Mouse (Mus musculus) midbrain, postnatal 0 days (tissue): Measurements from ENCODE around the gene Psg18. TPM values are rescaled to one million over a fixed set of nuclear protein-coding genes. Genes with fewer than 3 reads are reported as not detected.
A peak's percentile ranks its signal among the peaks of the same experiment; 100 is the strongest.
"Not testable (repeated sequence)": the region's sequence is repeated elsewhere in the genome, so short reads cannot be mapped to it uniquely, and the experiment has no call there.

Source experiments
- ATAC-seq: fragments of 200-750 bp; cut with Nextera tagmentation; 2 replicates; pipeline ENCODE4 v1.8.0; 2017; ENCODE audit warnings: moderate number of reproducible peaks, mild to moderate bottlenecking, moderate TSS enrichment, moderate library complexity; ENCODE audit not compliant: low FRiP score
- DNase-seq: peaks from one replicate; pipeline ENCODE4 v3.0.0-alpha.2; 2015; ENCODE audit warnings: low spot score
- H3K27ac ChIP-seq: fragments of 300-500 bp; sonication (generic); 2 replicates; pipeline ENCODE4 v1.5.1; 2014; ENCODE audit warnings: low read depth, mild to moderate bottlenecking, low read length, mixed read lengths
- H3K27me3 ChIP-seq: fragments of 300-500 bp; sonication (generic); 2 replicates; pipeline ENCODE4 v1.6.1; 2014; ENCODE audit warnings: low read length, control low read depth, mixed read lengths; ENCODE audit not compliant: insufficient read depth
- H3K36me3 ChIP-seq: fragments of 300-500 bp; sonication (generic); 2 replicates; pipeline ENCODE4 v1.6.1; 2014; ENCODE audit warnings: low read length, control low read depth, mixed read lengths; ENCODE audit not compliant: insufficient read depth
- H3K4me1 ChIP-seq: fragments of 300-500 bp; sonication (generic); 2 replicates; pipeline ENCODE4 v1.6.1; 2014; ENCODE audit warnings: mild to moderate bottlenecking, control low read depth, antibody characterized with exemption, low read length, mixed read lengths; ENCODE audit not compliant: insufficient read depth
- H3K4me2 ChIP-seq: fragments of 300-500 bp; sonication (generic); 2 replicates; pipeline ENCODE4 v1.6.1; 2014; ENCODE audit warnings: low read depth, mild to moderate bottlenecking, low read length, mixed read lengths; ENCODE audit not compliant: poor library complexity, severe bottlenecking
- H3K4me3 ChIP-seq: fragments of 300-500 bp; sonication (generic); 2 replicates; pipeline ENCODE4 v1.5.1; 2014; ENCODE audit warnings: low read depth, mild to moderate bottlenecking, low read length, moderate library complexity
- H3K9ac ChIP-seq: fragments of 300-500 bp; sonication (generic); replicated peaks from 2 replicates; pipeline ENCODE4 v1.6.1; 2014; ENCODE audit warnings: mild to moderate bottlenecking, low read length, moderate library complexity, mixed read lengths; ENCODE audit not compliant: poor library complexity, severe bottlenecking
- H3K9me3 ChIP-seq: fragments of 300-500 bp; sonication (generic); 2 replicates; pipeline ENCODE4 v1.6.1; 2016; ENCODE audit warnings: low read length, control low read depth
- CTCF ChIP-seq: IDR thresholded peaks from 2 replicates; pipeline ENCODE4 v1.5.1; 2016; ENCODE audit warnings: antibody characterized with exemption, mild to moderate bottlenecking
- WGBS: fragments of 180-500 bp; shearing (Covaris S2); extraction: QIAGEN DNeasy Blood & Tissue Kit; methylation state at CpG from one replicate; pipeline ENCODE4 v1.1.7; 2014; 5-methylcytosine and 5-hydroxymethylcytosine counted together
- polyA plus RNA-seq: library from polyadenylated mRNA; unstranded; fragments of >200 nt; fragmentation: Nextera tagmentation; extraction: Ambion mirVana; gene quantifications from 2 replicates; pipeline ENCODE4 v1.2.1, GENCODE M21; 2015
- total RNA-seq: library from RNA; depleted of rRNA; stranded (reverse); fragments of >200 nt; gene quantifications from 2 replicates; pipeline ENCODE4 v1.2.3, GENCODE M21; 2014; rRNA removed

The Psg18 gene
- total RNA-seq: not detected in 2 replicates
- not detected in 2 replicates for polyA plus RNA-seq

DNA sequence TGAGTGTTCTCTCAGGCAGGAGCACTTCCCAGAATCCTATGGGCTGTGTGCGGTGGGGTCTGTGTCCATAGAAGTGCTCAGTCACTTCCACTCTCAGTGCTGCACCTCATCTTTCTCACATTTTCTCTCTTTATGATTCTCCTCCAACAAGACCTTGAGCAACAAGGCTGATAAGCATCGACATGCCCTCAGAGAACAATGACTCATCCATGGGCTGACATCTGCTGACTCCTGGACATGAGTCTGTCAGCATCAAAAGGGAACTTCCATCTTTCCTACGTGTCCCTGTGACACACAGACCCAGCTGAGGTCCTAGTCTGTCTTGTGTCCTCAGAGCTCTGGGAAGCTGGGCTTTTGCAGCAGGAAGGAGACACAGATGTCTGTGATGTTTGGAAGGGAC lies at the start of gene Psg18:
TSS of gene Psg18 (minus strand) at position 101 of the 400 bp plus-strand sequence.
- H3K4me3 ChIP-seq, H3K9me3 ChIP-seq, H3K27ac ChIP-seq, H3K27me3 ChIP-seq, H3K4me1 ChIP-seq, H3K9ac ChIP-seq, H3K4me2 ChIP-seq, DNase-seq, H3K36me3 ChIP-seq, ATAC-seq: not testable (repeated sequence)
- 67% methylated on average over 3 of the region's 3 CpGs for WGBS

DNA sequence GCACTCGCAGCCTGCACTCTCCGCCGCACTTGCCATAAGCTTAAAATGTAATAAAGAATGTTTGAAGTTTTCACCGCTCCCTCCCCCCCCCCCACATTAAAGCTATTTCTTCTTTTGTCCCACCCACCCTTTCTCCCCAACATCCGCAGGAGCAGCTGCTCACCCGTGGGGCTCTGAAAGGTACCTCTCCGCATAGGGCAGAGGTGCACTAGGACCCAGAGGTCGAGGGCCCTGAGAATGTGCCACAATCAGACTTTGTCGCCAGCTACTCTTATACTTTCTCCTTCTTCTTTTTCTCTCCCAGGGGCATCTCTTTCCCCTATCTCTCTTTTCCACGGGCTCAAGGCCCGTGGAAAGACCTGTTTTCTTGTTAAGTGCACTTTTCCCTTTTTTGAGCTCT lies 48.6 kb upstream of the Psg18 start:
- no peak overlapping the region for H3K27ac ChIP-seq
- DNase-seq: no peak
- H3K9ac ChIP-seq: no peak overlapping the region
- peak overlapping the region; percentile 25 for H3K4me3 ChIP-seq
- no peaks in the 10 kb centered on the region for H3K27me3 ChIP-seq
- no peak overlapping the region for H3K4me2 ChIP-seq
- peaks cover 17% of the 10 kb centered on the region; the same call in 1 of the 2 replicates for H3K9me3 ChIP-seq
- no peaks in the 10 kb centered on the region for H3K36me3 ChIP-seq
- H3K4me1 ChIP-seq: no peaks in the 10 kb centered on the region
- WGBS: 42% methylated on average over 11 of the region's 11 CpGs
- TF ChIP-seq CTCF: no peak
- 0 out of 2 replicates have a peak, but pooled peaks have one; percentile 52 for ATAC-seq

DNA sequence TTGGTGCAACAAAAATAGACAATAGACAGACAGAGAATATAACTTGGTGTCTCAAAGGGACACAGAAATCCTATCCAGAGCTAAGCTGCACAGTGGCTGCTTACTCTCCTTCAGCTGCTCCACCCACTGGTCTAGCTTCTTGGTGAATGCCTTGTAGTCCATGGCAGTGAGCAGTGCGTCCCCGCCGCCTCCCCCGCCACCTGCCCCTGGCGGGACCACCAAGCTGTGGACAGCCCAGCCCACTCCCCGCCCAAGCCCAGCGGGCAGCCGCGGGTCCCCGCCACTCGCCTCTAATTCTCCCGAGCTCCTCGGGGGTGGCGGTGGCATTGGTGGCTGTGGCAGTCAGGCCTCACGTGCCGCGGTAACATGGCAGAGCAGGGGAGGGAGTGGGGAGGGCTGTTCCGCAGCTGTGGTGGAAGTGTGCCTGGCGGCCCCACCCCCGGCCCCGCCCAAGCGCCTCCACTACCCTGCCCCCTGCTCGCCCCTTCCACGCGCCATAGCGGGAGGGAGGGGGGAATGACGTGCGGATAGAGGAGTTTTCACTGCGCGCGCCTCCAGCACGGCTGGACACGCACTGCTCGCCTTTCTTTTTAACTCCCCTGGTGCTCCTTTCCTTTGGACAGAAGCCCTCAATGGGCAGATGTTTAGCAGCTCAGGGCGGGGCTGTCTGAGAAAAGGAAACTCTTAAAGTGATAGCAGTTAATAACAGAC lies 47.9 kb upstream of the Psg18 start:
- TF ChIP-seq CTCF: no peak
- H3K9me3 ChIP-seq: peaks cover 14% of the 10 kb centered on the region; the same call in 1 of the 2 replicates
- WGBS: 36% methylated on average over 35 of the region's 35 CpGs
- H3K36me3 ChIP-seq: no peaks in the 10 kb centered on the region
- H3K27ac ChIP-seq: no peak overlapping the region
- DNase-seq (peak; percentile 13), ATAC-seq (peak; percentile 80)
- H3K4me2 ChIP-seq: no peak overlapping the region
- no peak overlapping the region for H3K9ac ChIP-seq
- no peaks in the 10 kb centered on the region for H3K4me1 ChIP-seq
- no peaks in the 10 kb centered on the region for H3K27me3 ChIP-seq
- peak overlapping the region; percentile 25 for H3K4me3 ChIP-seq

DNA sequence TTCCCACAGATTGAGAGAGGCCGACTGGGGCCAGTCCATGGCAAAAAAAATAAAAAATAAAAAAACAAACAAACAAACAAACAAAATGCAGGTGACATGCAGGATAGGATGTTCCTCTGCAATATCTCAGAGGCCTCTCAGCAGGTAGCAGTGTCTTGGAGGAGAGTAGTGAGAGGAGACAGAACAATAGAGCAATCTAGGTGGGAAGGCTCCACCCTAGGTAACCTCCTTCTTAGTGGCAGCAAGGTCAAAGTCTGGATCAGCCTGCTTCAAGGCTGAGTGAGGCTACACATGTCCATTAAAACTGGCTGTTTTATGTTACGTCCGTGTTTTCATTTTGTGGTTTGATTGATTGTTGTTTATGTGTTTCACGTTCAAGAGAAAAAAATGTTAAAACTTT lies 36.7 kb upstream of the Psg18 start:
- H3K4me2 ChIP-seq: not testable (repeated sequence)

DNA sequence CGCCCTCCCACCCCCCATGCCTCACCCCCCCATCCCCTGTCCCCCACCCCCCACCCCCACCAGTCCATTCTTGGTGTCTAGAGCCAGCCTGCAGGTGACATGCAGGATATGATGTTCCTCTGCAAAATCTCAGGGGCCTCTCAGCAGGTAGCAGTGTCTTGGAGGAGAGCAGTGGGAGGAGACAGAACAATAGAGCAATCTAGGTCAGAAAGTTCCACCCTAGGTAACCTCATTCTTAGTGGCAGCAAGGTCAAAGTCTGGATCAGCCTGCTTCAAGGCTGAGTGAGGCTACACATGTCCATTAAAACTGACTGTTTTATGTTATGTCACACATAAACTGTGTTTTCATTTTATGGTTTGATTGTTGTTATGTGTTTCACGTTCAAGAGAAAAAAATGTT lies 23.5 kb upstream of the Psg18 start:
- Histone ChIP-seq H3K4me3 (no peak overlapping the region), H3K4me2 (no peak overlapping the region), H3K27me3 (no peaks in the 10 kb centered on the region), H3K36me3 (no peaks in the 10 kb centered on the region), H3K4me1 (no peaks in the 10 kb centered on the region), H3K9me3 (peaks cover 31% of the 10 kb centered on the region; the same call in 1 of the 2 replicates), H3K27ac (no peak overlapping the region), H3K9ac (no peak overlapping the region)
- no peak for TF ChIP-seq CTCF
- no peak for DNase-seq
- ATAC-seq: no peak
- 43% methylated on average over 2 of the region's 2 CpGs for WGBS

More for the DNA sequence above, 36.7 kb upstream of the Psg18 start:
- ATAC-seq, H3K27ac ChIP-seq, H3K36me3 ChIP-seq, H3K4me3 ChIP-seq, H3K4me1 ChIP-seq, DNase-seq, H3K27me3 ChIP-seq, H3K9me3 ChIP-seq, H3K9ac ChIP-seq: not testable (repeated sequence)
- 91% methylated on average over 4 of the region's 4 CpGs for WGBS

DNA sequence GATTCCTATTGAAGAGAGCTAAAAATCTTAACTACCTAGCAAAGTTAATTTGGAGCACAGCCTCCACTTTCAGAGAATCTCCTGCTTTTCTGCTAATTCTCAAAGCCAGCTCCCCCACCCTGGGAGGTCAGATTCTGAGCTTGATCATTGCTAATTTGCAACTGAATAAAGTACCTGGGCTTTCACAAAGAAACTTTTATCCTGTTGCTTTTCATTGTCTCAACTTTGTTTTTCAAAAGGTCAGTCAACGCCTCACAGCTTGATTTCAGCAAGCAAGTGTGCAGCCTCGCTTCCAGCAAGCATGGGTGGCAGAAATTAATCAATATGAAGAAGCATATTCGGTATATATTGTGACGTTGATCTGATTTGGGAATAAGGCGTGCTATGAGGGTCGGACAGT lies 19.4 kb downstream of the Psg18 start:
- not testable (repeated sequence) for DNase-seq, H3K27ac ChIP-seq

More for the DNA sequence above, 19.4 kb downstream of the Psg18 start:
- H3K27me3 ChIP-seq, H3K4me1 ChIP-seq, H3K9ac ChIP-seq, H3K4me2 ChIP-seq, H3K4me3 ChIP-seq, ATAC-seq, H3K36me3 ChIP-seq: not testable (repeated sequence)
- H3K9me3 ChIP-seq: peaks cover 37% of the 10 kb centered on the region
- 73% methylated on average over 6 of the region's 6 CpGs for WGBS

Other genes starting within 250 kb of the Psg18 start
- gene Igfl3, start 178.5 kb downstream of the Psg18 start, total RNA-seq: not detected in 2 replicates
- not detected in 2 replicates for gene Igfl3, start 178.5 kb downstream of the Psg18 start, polyA plus RNA-seq
- gene Mill1, start 109.7 kb downstream of the Psg18 start, total RNA-seq: not detected in 2 replicates
- gene Mill1, start 109.7 kb downstream of the Psg18 start, polyA plus RNA-seq: not detected in 2 replicates
- gene Psg28, start 77.0 kb upstream of the Psg18 start, total RNA-seq: not detected in 2 replicates
- gene Psg28, start 77.0 kb upstream of the Psg18 start, polyA plus RNA-seq: not detected in 2 replicates
- gene Psg26, start 129.2 kb upstream of the Psg18 start, total RNA-seq: not detected in 2 replicates
- not detected in 2 replicates for gene Psg26, start 129.2 kb upstream of the Psg18 start, polyA plus RNA-seq
- not detected in 2 replicates for gene Psg25, start 177.3 kb upstream of the Psg18 start, total RNA-seq
- gene Psg25, start 177.3 kb upstream of the Psg18 start, polyA plus RNA-seq: not detected in 2 replicates
- not detected in 2 replicates for gene Psg27, start 212.3 kb upstream of the Psg18 start, total RNA-seq
- not detected in 2 replicates for gene Psg27, start 212.3 kb upstream of the Psg18 start, polyA plus RNA-seq